Mouse (Mus musculus) right cerebral cortex, adult 18-20 months (tissue): ENCODE measurements at regions not wholly inside any gene's neighbourhood (a gene's known extent, or its start where the extent isn't known, plus 50 kb on each side); places are given as distances from the start of the nearest gene placed in this dataset.
A peak's percentile ranks its signal among the peaks of the same experiment; 100 is the strongest.

ENCODE experiments used
- DNase-seq: peaks from one replicate; pipeline ENCODE4 v3.0.0; 2022; ENCODE audit warnings: mixed read lengths

- no peak for DNase-seq
Measured at GRCm38 (mm10) chr13:116003733-116004132, 305.8 kb downstream of the Isl1 start.

- peak; percentile 40 for DNase-seq
Measured at GRCm38 (mm10) chr13:116002391-116002899, 307.0 kb downstream of the Isl1 start.

- no peak for DNase-seq
Measured at GRCm38 (mm10) chr13:115990591-115990990, 318.9 kb downstream of the Isl1 start.

GRCm38 (mm10) chr13:115989091-115989490, 320.4 kb downstream of the Isl1 start:
- DNase-seq: no peak

GRCm38 (mm10) chr13:115986282-115986681, 323.2 kb downstream of the Isl1 start:
- no peak for DNase-seq

GRCm38 (mm10) chr13:115985715-115986114, 323.8 kb downstream of the Isl1 start:
- DNase-seq: no peak

- no peak for DNase-seq
Measured at GRCm38 (mm10) chr13:115977890-115978203, 331.6 kb downstream of the Isl1 start.

- no peak for DNase-seq
Measured at GRCm38 (mm10) chr13:115977118-115977889, 332.2 kb downstream of the Isl1 start.
